In the genomic region with DNA sequence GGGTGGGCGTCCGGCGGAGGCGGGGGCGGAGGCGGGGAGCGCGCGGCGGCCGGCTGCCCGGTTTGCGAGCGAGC, we compare ENCODE assay signal across 8 mouse cellular contexts. TPM values are rescaled to one million over a fixed set of nuclear protein-coding genes. Genes with fewer than 3 reads are reported as not detected.
DNase-seq lines count a peak whose midpoint lies in the region; ATAC-seq lines count a peak whose summit lies in the region.

TSS of gene Gnaq (plus strand) at position 41 of the 74 bp plus-strand sequence.

- peaks cover 33% of the 10 kb centered on the region for H3K4me1 ChIP-seq in intestine, embryonic 14.5 days (replicated peaks; ENCODE audit: control insufficient read depth, insufficient read depth, low read length)

- DNase-seq in adrenal gland, adult 18-20 months (ENCODE audit: low spot score in 2 of 2), result no peak
- no peak for DNase-seq in adrenal gland, adult (ENCODE audit: inconsistent age in 2 of 2, low spot score in 1 of 2)
- no peak for DNase-seq in adrenal gland, adult 2 months
- no peak for DNase-seq in gastrocnemius, postnatal 10 days
- no peak for DNase-seq in intestine, embryonic 14.5 days (ENCODE audit: low spot score)
- no peak for DNase-seq in thymus, postnatal 0 days (ENCODE audit: low spot score)
- no peak for DNase-seq in kidney, postnatal 4 days

- no peaks in the 10 kb centered on the region for H3K9me3 ChIP-seq in intestine, embryonic 14.5 days (ENCODE audit: control insufficient read depth, low read length)

- no peak for ATAC-seq in intestine, embryonic 14.5 days (replicated peaks; ENCODE audit: low FRiP score, low TSS enrichment, low read depth)
- ATAC-seq in megakaryocyte progenitor cell, adult 5-6 weeks (replicated peaks; ENCODE audit: poor library complexity), result no peak

- peak within 1 kb of the TSS; percentile 99 for H3K27ac ChIP-seq in intestine, embryonic 14.5 days (ENCODE audit: low read depth)

- peak within 1 kb of the TSS; percentile 98 for H3K9ac ChIP-seq in intestine, embryonic 14.5 days (ENCODE audit: low read length)

- H3K4me2 ChIP-seq in intestine, embryonic 14.5 days (ENCODE audit: low read length), result peak within 1 kb of the TSS; percentile 62

- 0% methylated on average over 12 of the region's 14 CpGs for WGBS in intestine, embryonic 14.5 days

- no peaks in the 10 kb centered on the region for H3K36me3 ChIP-seq in intestine, embryonic 14.5 days (ENCODE audit: control insufficient read depth, insufficient read depth, low read length)

- no peaks in the 10 kb centered on the region for H3K27me3 ChIP-seq in intestine, embryonic 14.5 days (replicated peaks; ENCODE audit: control insufficient read depth, insufficient read depth, low read length)

- peak within 1 kb of the TSS; percentile 89 for H3K4me3 ChIP-seq in intestine, embryonic 14.5 days (ENCODE audit: low read depth, low read length)

RNA-seq across cellular contexts. Expression of gene Gnaq, which starts in this region (rescaled TPM):
- 10 to 100 TPM; 47.2 to 53.6 TPM for total RNA-seq in adrenal gland, adult 18-20 months (2021)
- total RNA-seq in adrenal gland, adult 2 months (2021), result 10 to 100 TPM; 49.7 to 62.5 TPM
- polyA plus RNA-seq in adrenal gland, adult 2 months (2012; rRNA removed), result 6.9 and 7.8 TPM in 2 replicates
- total RNA-seq in gastrocnemius, postnatal 10 days (2021), result 10 to 100 TPM; 23.7 to 29.4 TPM
- 18.4 and 18.8 TPM in 2 replicates for polyA plus RNA-seq in intestine, embryonic 14.5 days (2014; fragmentation: Nextera tagmentation; extraction: Ambion mirVana)
- 22.2 and 23.8 TPM in 2 replicates for total RNA-seq in megakaryocyte progenitor cell, adult 5-6 weeks (2015)
- total RNA-seq in megakaryocyte progenitor cell, adult 5-6 weeks (2017), result 14.3 and 20.4 TPM in 2 replicates
- polyA plus RNA-seq in thymus, postnatal 0 days (2015; fragmentation: Nextera tagmentation; extraction: Ambion mirVana), result 6.2 and 7.0 TPM in 2 replicates
